Mouse (Mus musculus): ENCODE measurements at regions not wholly inside any gene's neighbourhood (a gene's known extent, or its start where the extent isn't known, plus 50 kb on each side); places are given as distances from the start of the nearest gene placed in this dataset.

DNA sequence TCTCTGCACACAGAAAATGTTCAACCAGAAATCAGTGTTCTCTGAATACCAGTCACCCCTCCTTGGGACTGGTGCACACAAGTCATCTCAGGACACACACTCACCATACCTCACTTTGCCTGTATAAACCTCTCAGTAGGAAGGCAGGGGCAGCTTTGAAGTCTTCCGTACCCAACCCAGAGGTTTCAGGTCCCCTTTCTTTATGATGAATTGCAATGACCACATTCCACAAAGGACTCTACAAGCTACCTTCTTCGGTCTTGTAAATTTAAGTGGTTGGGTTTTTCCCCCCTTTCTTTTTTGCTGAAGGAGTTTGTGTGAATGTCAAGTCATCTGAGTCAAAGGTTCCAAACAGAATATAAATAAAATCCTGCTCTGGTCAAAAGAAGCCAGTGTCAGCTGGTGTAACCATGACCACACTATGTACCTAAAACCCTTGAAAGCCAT is 76.9 kb upstream of the Far2 start:
- no peak for DNase-seq (ENCODE audit: low spot score)

DNA sequence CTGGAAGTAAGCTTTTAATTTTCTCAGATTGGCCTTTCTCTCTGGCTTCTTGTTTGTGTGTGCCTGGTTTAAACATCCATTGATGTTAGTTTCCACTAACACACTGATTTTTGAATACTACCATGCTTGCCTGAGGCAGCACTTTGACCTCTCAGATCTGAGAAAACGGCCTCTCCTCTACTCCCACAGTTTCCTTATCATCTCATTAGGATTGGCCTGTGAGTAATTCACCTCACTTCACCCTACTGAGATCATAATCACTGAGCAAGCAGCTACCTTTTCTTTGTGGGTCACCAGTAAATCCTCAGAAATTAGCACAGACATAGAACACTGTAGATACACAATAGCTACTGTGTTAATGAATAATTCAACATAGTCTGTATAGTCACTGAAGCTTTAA is 74.5 kb upstream of the Far2 start:
- no peak for DNase-seq (ENCODE audit: low spot score)

DNA sequence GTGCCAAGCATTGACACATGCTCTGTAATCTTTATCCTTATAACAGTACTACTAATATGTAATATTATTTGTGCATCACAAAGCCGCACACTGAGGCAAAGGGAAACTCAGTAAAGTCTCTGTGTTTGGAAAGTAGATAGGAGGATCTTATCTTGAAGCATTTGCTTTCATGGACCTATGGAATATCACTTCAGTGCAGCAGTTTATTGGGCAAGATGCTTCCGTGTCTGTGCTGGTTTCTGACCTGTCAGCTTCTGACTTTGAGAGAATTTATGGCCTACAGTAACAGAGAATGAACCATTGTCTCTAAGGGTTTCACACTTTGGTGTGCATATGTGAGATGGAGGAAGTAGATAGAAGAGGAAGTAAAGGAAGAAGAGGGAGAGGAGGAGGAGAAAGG is 74.0 kb upstream of the Far2 start:
- no peak for DNase-seq (ENCODE audit: low spot score)

DNA sequence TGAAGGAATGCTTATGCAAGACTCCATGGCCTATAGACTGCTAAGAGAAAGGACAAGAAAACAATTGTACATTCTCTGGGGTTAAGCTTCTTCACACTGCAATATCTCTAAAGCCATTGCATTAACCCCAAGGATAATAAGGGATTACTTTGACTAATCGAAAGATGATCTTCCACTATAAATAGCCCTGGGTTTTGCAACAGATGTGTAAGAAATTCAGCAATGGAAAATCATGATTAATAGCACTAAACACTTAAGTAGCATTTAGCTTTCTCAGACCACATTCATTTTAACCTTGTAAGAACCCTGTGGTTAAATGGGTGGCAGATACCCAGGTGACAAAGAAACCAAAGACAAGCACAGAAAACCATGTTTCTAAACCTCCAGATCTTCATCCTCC is 71.1 kb upstream of the Far2 start:
- no peak for DNase-seq (ENCODE audit: low spot score)

DNA sequence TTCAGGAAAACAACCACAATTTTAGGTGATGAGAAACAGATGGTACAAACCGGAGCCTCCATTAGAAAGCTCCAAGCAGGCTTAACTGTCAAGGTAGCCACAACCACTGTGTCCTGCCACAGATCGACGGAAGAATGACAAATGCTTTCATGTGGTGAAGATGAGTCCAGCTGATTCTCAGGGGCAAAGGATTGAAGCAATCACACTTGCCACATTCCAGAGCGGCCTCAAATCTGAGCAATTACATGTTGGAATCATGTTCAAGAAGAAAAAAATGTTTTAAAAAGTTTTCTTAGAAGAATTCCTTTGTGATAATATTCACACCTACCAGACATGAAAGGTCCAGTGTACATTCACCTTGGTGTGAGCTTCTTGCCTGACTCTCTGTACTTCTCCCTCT is 57.7 kb upstream of the Far2 start:
- no peak for DNase-seq (ENCODE audit: low spot score)
